Comparison of ENCODE assay signal across 37 mouse cellular contexts in the genomic region with DNA sequence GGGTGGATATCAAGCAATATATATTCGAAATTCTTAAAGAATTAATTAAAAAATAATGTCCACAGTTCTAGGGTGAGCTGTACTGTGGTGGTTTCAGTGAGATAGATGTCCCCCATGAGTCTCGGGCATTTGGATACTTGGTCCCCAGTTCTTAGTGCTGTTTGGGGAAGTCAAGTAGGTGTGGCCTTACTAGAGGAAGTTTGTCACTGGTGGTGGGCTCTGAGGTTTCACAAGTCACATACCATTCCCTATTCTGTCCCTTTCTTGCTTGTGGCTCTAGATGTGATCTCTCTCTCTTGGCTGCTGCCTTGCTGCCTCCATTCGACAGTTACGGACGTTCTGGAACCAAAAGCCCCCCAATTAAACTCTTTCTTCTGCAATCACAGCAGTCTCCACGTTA. TPM values are rescaled to one million over a fixed set of nuclear protein-coding genes. Genes with fewer than 3 reads are reported as not detected.
A peak's percentile ranks its signal among the peaks of the same experiment; 100 is the strongest.
DNase-seq lines count a peak whose midpoint lies in the region; ATAC-seq and TF ChIP-seq lines count a peak whose summit lies in the region.
"Had no signal": no experiment of that assay in that cellular context is flagged by ENCODE, and none has a peak within 500 bp of the region (broad histone marks: within the 10 kb centered on the region; RNA-seq: fewer than 3 reads in every experiment).

No protein-coding gene starts in this region.

- H3K36me3 ChIP-seq in small intestine, adult 2 months (ENCODE audit: control insufficient read depth, insufficient read depth, low read length): no peaks in the 10 kb centered on the region
- H3K36me3 ChIP-seq: embryonic facial prominence, embryonic 12.5 days; heart, embryonic 10.5 days; heart, embryonic 15.5 days; hindbrain, embryonic 12.5 days; intestine, embryonic 15.5 days; neural tube, embryonic 13.5 days had no signal

- H3K4me1 ChIP-seq in bone marrow macrophage, adult 2 months (ENCODE audit: control insufficient read depth, insufficient read depth, low read length): peaks cover 25% of the 10 kb centered on the region
- no peaks in the 10 kb centered on the region for H3K4me1 ChIP-seq in small intestine, adult 2 months (ENCODE audit: control insufficient read depth, insufficient read depth, insufficient read length, low read length)
- H3K4me1 ChIP-seq: embryonic facial prominence, embryonic 12.5 days; heart, embryonic 10.5 days; heart, embryonic 15.5 days; neural tube, embryonic 13.5 days had no signal

- DNase-seq in layer of hippocampus, adult 9-11 months: peak; percentile 36
- DNase-seq in layer of hippocampus, postnatal 25 days (ENCODE audit: extremely low spot score in 1 of 2, low spot score in 1 of 2): no peak
- DNase-seq in urinary bladder, postnatal 10 days (ENCODE audit: low spot score): no peak
- DNase-seq in left cerebral cortex, adult 18-20 months (ENCODE audit: low spot score in 2 of 2): no peak
- DNase-seq in yolk sac, embryonic 10.5 days (ENCODE audit: low spot score): no peak
- DNase-seq: adrenal gland, postnatal 25 days; cerebellum, adult 8-10 months; cerebellum, postnatal 25 days; embryo, embryonic 11 days; gastrocnemius, postnatal 14 days; heart, adult 11 months; kidney, adult 2 months; liver; lung, adult 2 months; lung, postnatal 10 days; thymus, postnatal 25 days had no signal

- no peak overlapping the region for H3K4me3 ChIP-seq in bone marrow macrophage, adult 2 months (ENCODE audit: insufficient read depth, low read length)
- no peak overlapping the region for H3K4me3 ChIP-seq in small intestine, adult 2 months (ENCODE audit: low read depth, low read length)
- H3K4me3 ChIP-seq: embryonic facial prominence, embryonic 12.5 days; heart, embryonic 10.5 days; heart, embryonic 15.5 days; hindbrain, embryonic 12.5 days; intestine, embryonic 15.5 days; myocyte; neural tube, embryonic 13.5 days had no signal

- ATAC-seq in megakaryocyte, adult 5-6 weeks (ENCODE audit: poor library complexity, severe bottlenecking): peak; percentile 95
- ATAC-seq: CD4-positive, CD25-positive, alpha-beta regulatory T cell, adult 4 months; forebrain, embryonic 14.5 days; hindbrain, postnatal 0 days; intestine, embryonic 15.5 days; midbrain, embryonic 16.5 days had no signal

- no peak for TF ChIP-seq POLR2A in bone marrow macrophage, adult 2 months (IDR thresholded peaks at IDR 0.05; ENCODE audit: borderline replicate concordance, low read depth, low read length)
- TF ChIP-seq POLR2A in small intestine, adult 2 months (IDR thresholded peaks at IDR 0.05; ENCODE audit: low read depth, low read length): no peak

- 67% methylated on average over 6 of the region's 6 CpGs for WGBS in small intestine, adult 2 months

- TF ChIP-seq CTCF in bone marrow macrophage, adult 2 months (IDR thresholded peaks at IDR 0.05; ENCODE audit: low read depth, low read length): no peak
- TF ChIP-seq CTCF in small intestine, adult 2 months (IDR thresholded peaks at IDR 0.05; ENCODE audit: extremely low read depth, insufficient read length, insufficient replicate concordance, low read depth, low read length): no peak

- no peaks in the 10 kb centered on the region for H3K27me3 ChIP-seq in small intestine, adult 2 months (ENCODE audit: control insufficient read depth, insufficient read depth, low read length)
- H3K27me3 ChIP-seq: embryonic facial prominence, embryonic 12.5 days; heart, embryonic 15.5 days; hindbrain, embryonic 12.5 days; intestine, embryonic 15.5 days; neural tube, embryonic 13.5 days had no signal

- H3K27ac ChIP-seq in bone marrow macrophage, adult 2 months (ENCODE audit: insufficient read depth, low read depth, low read length): 0 out of 2 replicates have a peak overlapping the region, but pooled peaks have one; percentile 24
- H3K27ac ChIP-seq in small intestine, adult 2 months (ENCODE audit: insufficient read depth, low read depth, low read length): 0 out of 2 replicates have a peak overlapping the region, but pooled peaks have one; percentile 12
- H3K27ac ChIP-seq: embryonic facial prominence, embryonic 12.5 days; heart, embryonic 10.5 days; heart, embryonic 15.5 days; hindbrain, embryonic 12.5 days; hindbrain, postnatal 0 days; intestine, embryonic 15.5 days; liver, embryonic 14.5 days; neural tube, embryonic 13.5 days had no signal

RNA-seq across cellular contexts. Expression of gene Ccl9, which starts 18.0 kb away (rescaled TPM):
- 1 to 10 TPM; 3.9 to 5.1 TPM for total RNA-seq in layer of hippocampus, postnatal 25 days (2021)
- polyA plus RNA-seq in bone marrow macrophage, adult 2 months (2012; ENCODE audit: insufficient read depth, insufficient read length, missing spikeins): 650 and 692 TPM in 2 replicates
- 447 and 459 TPM in 2 replicates for total RNA-seq in megakaryocyte, adult 5-6 weeks (2015)
- 282 and 303 TPM in 2 replicates for total RNA-seq in megakaryocyte, adult 5-6 weeks (2017)
- polyA plus RNA-seq in small intestine, adult 2 months (2012; rRNA removed): 1.2 and 3.7 TPM in 2 replicates
- 1 to 10 TPM; 2.7 to 2.8 TPM for total RNA-seq in left cerebral cortex, adult 18-20 months (2021)
- polyA plus RNA-seq: CD4-positive, CD25-positive, alpha-beta regulatory T cell, adult 4 months had no signal

RNA-seq across cellular contexts. Expression of gene Ccl5, which starts 30.1 kb away (rescaled TPM):
- not detected for total RNA-seq in layer of hippocampus, postnatal 25 days (2021)
- 18.6 and 24.6 TPM in 2 replicates for polyA plus RNA-seq in bone marrow macrophage, adult 2 months (2012; ENCODE audit: insufficient read depth, insufficient read length, missing spikeins)
- 32.1 and 70.7 TPM in 2 replicates for total RNA-seq in megakaryocyte, adult 5-6 weeks (2015)
- total RNA-seq in megakaryocyte, adult 5-6 weeks (2017): 7.2 and 11.1 TPM in 2 replicates
- 828 and 1,080 TPM in 2 replicates for polyA plus RNA-seq in small intestine, adult 2 months (2012; rRNA removed)
- not detected for total RNA-seq in left cerebral cortex, adult 18-20 months (2021)
- total RNA-seq: gastrocnemius, postnatal 14 days; heart, postnatal 25 days; hindbrain, postnatal 0 days; layer of hippocampus, postnatal 14 days; left cerebral cortex, postnatal 14 days had no signal
- polyA plus RNA-seq: heart, embryonic 10.5 days; hindbrain, embryonic 12.5 days; limb, embryonic 11.5 days; midbrain, embryonic 11.5 days; midbrain, embryonic 16.5 days; neural tube, embryonic 13.5 days had no signal

RNA-seq across cellular contexts. Expression of gene Ccl6, which starts 32.5 kb away (rescaled TPM):
- total RNA-seq in layer of hippocampus, postnatal 25 days (2021): 1 to 10 TPM; 1.7 to 2.5 TPM
- 168 and 174 TPM in 2 replicates for polyA plus RNA-seq in bone marrow macrophage, adult 2 months (2012; ENCODE audit: insufficient read depth, insufficient read length, missing spikeins)
- 916 and 950 TPM in 2 replicates for total RNA-seq in megakaryocyte, adult 5-6 weeks (2015)
- 592 and 639 TPM in 2 replicates for total RNA-seq in megakaryocyte, adult 5-6 weeks (2017)
- polyA plus RNA-seq in small intestine, adult 2 months (2012; rRNA removed): 11.0 and 32.1 TPM in 2 replicates
- under 1 TPM; 0.75 to 0.98 TPM for total RNA-seq in left cerebral cortex, adult 18-20 months (2021)
- total RNA-seq: hindbrain, postnatal 0 days had no signal
- polyA plus RNA-seq: CD4-positive, CD25-positive, alpha-beta regulatory T cell, adult 4 months had no signal

RNA-seq across cellular contexts. Expression of gene Heatr9, which starts 38.4 kb away (rescaled TPM):
- not detected for total RNA-seq in layer of hippocampus, postnatal 25 days (2021)
- not detected in 2 replicates for polyA plus RNA-seq in bone marrow macrophage, adult 2 months (2012; ENCODE audit: insufficient read depth, insufficient read length, missing spikeins)
- not detected in 2 replicates for total RNA-seq in megakaryocyte, adult 5-6 weeks (2015)
- not detected in 2 replicates for total RNA-seq in megakaryocyte, adult 5-6 weeks (2017)
- not detected in 2 replicates for polyA plus RNA-seq in small intestine, adult 2 months (2012; rRNA removed)
- total RNA-seq in left cerebral cortex, adult 18-20 months (2021): not detected
- total RNA-seq: adrenal gland, postnatal 25 days; gastrocnemius, postnatal 14 days; heart, postnatal 25 days; hindbrain, postnatal 0 days; layer of hippocampus, postnatal 14 days; left cerebral cortex, postnatal 14 days had no signal
- polyA plus RNA-seq: embryonic facial prominence, embryonic 12.5 days; forebrain, embryonic 14.5 days; heart, embryonic 10.5 days; heart, embryonic 15.5 days; hindbrain, embryonic 12.5 days; hindbrain, postnatal 0 days; intestine, embryonic 15.5 days; limb, embryonic 11.5 days; liver, embryonic 14.5 days; midbrain, embryonic 11.5 days; midbrain, embryonic 16.5 days; neural tube, embryonic 13.5 days; stomach, embryonic 14.5 days had no signal

Comparison
In these comparisons a context has a peak if more than half of its experiments do, and no peak if none do; other contexts are left out.
1. RNA of gene Ccl9, which starts 18.0 kb away (total RNA-seq): 282 to 459 TPM in megakaryocyte, adult 5-6 weeks; 3.9 to 5.1 TPM in layer of hippocampus, postnatal 25 days and 2.7 to 2.8 TPM in left cerebral cortex, adult 18-20 months; every median in the first group is over 10 times any median in the second.
2. RNA of gene Ccl5, which starts 30.1 kb away (total RNA-seq): 7.2 to 70.7 TPM in megakaryocyte, adult 5-6 weeks; not detected in layer of hippocampus, postnatal 25 days and not detected in left cerebral cortex, adult 18-20 months; every median in the first group is over 4 times any median in the second.
3. RNA of gene Ccl6, which starts 32.5 kb away (total RNA-seq): 592 to 950 TPM in megakaryocyte, adult 5-6 weeks; 1.7 to 2.5 TPM in layer of hippocampus, postnatal 25 days and 0.75 to 0.98 TPM in left cerebral cortex, adult 18-20 months; every median in the first group is over 100 times any median in the second.